Mouse (Mus musculus): ENCODE measurements around the gene Mettl27. TPM values are rescaled to one million over a fixed set of nuclear protein-coding genes. Genes with fewer than 3 reads are reported as not detected.

Mettl27 gene
- polyA plus RNA-seq, 1 experiment from 2014 or later: 11.1 TPM

- no peak for ATAC-seq (replicated peaks; ENCODE audit: insufficient number of reproducible peaks, low FRiP score, low TSS enrichment)
- Histone ChIP-seq H3K9ac (ENCODE audit: low read depth, low read length) (no peak overlapping the region), H3K4me3 (ENCODE audit: low read depth, low read length) (no peak overlapping the region), H3K4me2 (no peak overlapping the region), H3K4me1 (ENCODE audit: control insufficient read depth, insufficient read depth, low read length) (peaks cover 8% of the 10 kb centered on the region; the same call in 1 of the 2 replicates), H3K36me3 (ENCODE audit: control insufficient read depth, insufficient read depth, low read length) (no peaks in the 10 kb centered on the region), H3K27me3 (ENCODE audit: control insufficient read depth, insufficient read depth, low read length) (no peaks in the 10 kb centered on the region), H3K27ac (ENCODE audit: low read depth, low read length) (no peak overlapping the region), H3K9me3 (replicated peaks; ENCODE audit: control insufficient read depth, low read length) (no peaks in the 10 kb centered on the region)
- 70% methylated on average over 14 of the region's 14 CpGs for WGBS (ENCODE audit: insufficient replicate concordance)
Measured at GRCm38 (mm10) chr5:134976577-134977250, 44.5 kb downstream of the Mettl27 start.

GRCm38 (mm10) chr5:134977837-134978236, 45.7 kb downstream of the Mettl27 start:
- Histone ChIP-seq H3K36me3 (ENCODE audit: control insufficient read depth, insufficient read depth, low read length) (no peaks in the 10 kb centered on the region), H3K9ac (ENCODE audit: low read depth, low read length) (no peak overlapping the region), H3K4me3 (ENCODE audit: low read depth, low read length) (no peak overlapping the region), H3K27me3 (ENCODE audit: control insufficient read depth, insufficient read depth, low read length) (no peaks in the 10 kb centered on the region), H3K9me3 (replicated peaks; ENCODE audit: control insufficient read depth, low read length) (no peaks in the 10 kb centered on the region), H3K4me2 (no peak overlapping the region), H3K4me1 (ENCODE audit: control insufficient read depth, insufficient read depth, low read length) (peaks cover 8% of the 10 kb centered on the region; the same call in 1 of the 2 replicates), H3K27ac (ENCODE audit: low read depth, low read length) (no peak overlapping the region)
- 49% methylated on average over 4 of the region's 4 CpGs for WGBS (ENCODE audit: insufficient replicate concordance)
- ATAC-seq (replicated peaks; ENCODE audit: insufficient number of reproducible peaks, low FRiP score, low TSS enrichment): no peak

- no peak overlapping the region for H3K4me3 ChIP-seq (ENCODE audit: low read depth, low read length)
- H3K36me3 ChIP-seq (ENCODE audit: control insufficient read depth, insufficient read depth, low read length): no peaks in the 10 kb centered on the region
- H3K9me3 ChIP-seq (replicated peaks; ENCODE audit: control insufficient read depth, low read length): no peaks in the 10 kb centered on the region
- H3K27ac ChIP-seq (ENCODE audit: low read depth, low read length): no peak overlapping the region
- H3K4me1 ChIP-seq (ENCODE audit: control insufficient read depth, insufficient read depth, low read length): no peaks in the 10 kb centered on the region; the same call in 1 of the 2 replicates
- ATAC-seq (replicated peaks; ENCODE audit: insufficient number of reproducible peaks, low FRiP score, low TSS enrichment): no peak
- H3K9ac ChIP-seq (ENCODE audit: low read depth, low read length): no peak overlapping the region
- WGBS (ENCODE audit: insufficient replicate concordance): 40% methylated on average over 10 of the region's 10 CpGs
- no peak overlapping the region for H3K4me2 ChIP-seq
- H3K27me3 ChIP-seq (ENCODE audit: control insufficient read depth, insufficient read depth, low read length): peaks cover 20% of the 10 kb centered on the region
Measured at GRCm38 (mm10) chr5:134981149-134981548, 49.0 kb downstream of the Mettl27 start.

GRCm38 (mm10) chr5:134983111-134983510, 50.9 kb downstream of the Mettl27 start:
- H3K27me3 ChIP-seq (ENCODE audit: control insufficient read depth, insufficient read depth, low read length): peaks cover 39% of the 10 kb centered on the region
- WGBS (ENCODE audit: insufficient replicate concordance): 84% methylated on average over 1 of the region's 1 CpGs
- ATAC-seq (replicated peaks; ENCODE audit: insufficient number of reproducible peaks, low FRiP score, low TSS enrichment): no peak

GRCm38 (mm10) chr5:134983771-134984170, 51.6 kb downstream of the Mettl27 start:
- no peak for ATAC-seq (replicated peaks; ENCODE audit: insufficient number of reproducible peaks, low FRiP score, low TSS enrichment)
- WGBS (ENCODE audit: insufficient replicate concordance): 32% methylated on average over 3 of the region's 3 CpGs
- H3K4me3 ChIP-seq (ENCODE audit: low read depth, low read length): no peak overlapping the region
- no peaks in the 10 kb centered on the region for H3K9me3 ChIP-seq (replicated peaks; ENCODE audit: control insufficient read depth, low read length)
- no peaks in the 10 kb centered on the region for H3K36me3 ChIP-seq (ENCODE audit: control insufficient read depth, insufficient read depth, low read length)
- peaks cover 43% of the 10 kb centered on the region for H3K27me3 ChIP-seq (ENCODE audit: control insufficient read depth, insufficient read depth, low read length)
- no peak overlapping the region for H3K27ac ChIP-seq (ENCODE audit: low read depth, low read length)
- H3K9ac ChIP-seq (ENCODE audit: low read depth, low read length): no peak overlapping the region
- H3K4me1 ChIP-seq (ENCODE audit: control insufficient read depth, insufficient read depth, low read length): peaks cover 7% of the 10 kb centered on the region
- H3K4me2 ChIP-seq: no peak overlapping the region

More at GRCm38 (mm10) chr5:134983111-134983510, 50.9 kb downstream of the Mettl27 start:
- Histone ChIP-seq H3K9me3 (replicated peaks; ENCODE audit: control insufficient read depth, low read length) (no peaks in the 10 kb centered on the region), H3K4me1 (ENCODE audit: control insufficient read depth, insufficient read depth, low read length) (peaks cover 7% of the 10 kb centered on the region), H3K9ac (ENCODE audit: low read depth, low read length) (no peak overlapping the region), H3K4me3 (ENCODE audit: low read depth, low read length) (no peak overlapping the region), H3K36me3 (ENCODE audit: control insufficient read depth, insufficient read depth, low read length) (no peaks in the 10 kb centered on the region), H3K27ac (ENCODE audit: low read depth, low read length) (no peak overlapping the region), H3K4me2 (no peak overlapping the region)

- WGBS (ENCODE audit: insufficient replicate concordance): under 1% methylated on average over 25 of the region's 25 CpGs
- 0 out of 2 replicates have a peak within 1 kb of the TSS, but pooled peaks have one; percentile 34 for H3K9ac ChIP-seq (ENCODE audit: low read depth, low read length)
Measured at GRCm38 (mm10) chr5:134985633-134986297, 53.6 kb downstream of the Mettl27 start, which contains the start of gene Cldn3. Gene Cldn3 (plus strand): TSS chr5:134986214.

GRCm38 (mm10) chr5:134986298-134987268, 54.4 kb downstream of the Mettl27 start:
- Histone ChIP-seq H3K9me3 (replicated peaks; ENCODE audit: control insufficient read depth, low read length) (no peaks in the 10 kb centered on the region), H3K4me1 (ENCODE audit: control insufficient read depth, insufficient read depth, low read length) (peaks cover 7% of the 10 kb centered on the region), H3K27ac (ENCODE audit: low read depth, low read length) (no peak overlapping the region), H3K4me2 (peak overlapping the region; percentile 59), H3K9ac (ENCODE audit: low read depth, low read length) (0 out of 2 replicates have a peak overlapping the region, but pooled peaks have one; percentile 34), H3K4me3 (ENCODE audit: low read depth, low read length) (peak overlapping the region; percentile 25), H3K36me3 (ENCODE audit: control insufficient read depth, insufficient read depth, low read length) (no peaks in the 10 kb centered on the region), H3K27me3 (ENCODE audit: control insufficient read depth, insufficient read depth, low read length) (peaks cover 43% of the 10 kb centered on the region)
- ATAC-seq (replicated peaks; ENCODE audit: insufficient number of reproducible peaks, low FRiP score, low TSS enrichment): no peak
- 3% methylated on average over 79 of the region's 79 CpGs for WGBS (ENCODE audit: insufficient replicate concordance)

More at GRCm38 (mm10) chr5:134985633-134986297, 53.6 kb downstream of the Mettl27 start, which contains the start of gene Cldn3:
- H3K27ac ChIP-seq (ENCODE audit: low read depth, low read length): no peak within 1 kb of the TSS
- peaks cover 7% of the 10 kb centered on the region for H3K4me1 ChIP-seq (ENCODE audit: control insufficient read depth, insufficient read depth, low read length)
- no peaks in the 10 kb centered on the region for H3K9me3 ChIP-seq (replicated peaks; ENCODE audit: control insufficient read depth, low read length)
- ATAC-seq (replicated peaks; ENCODE audit: insufficient number of reproducible peaks, low FRiP score, low TSS enrichment): peak; percentile 34
- peak within 1 kb of the TSS; percentile 59 for H3K4me2 ChIP-seq
- H3K4me3 ChIP-seq (ENCODE audit: low read depth, low read length): peak within 1 kb of the TSS; percentile 25
- H3K27me3 ChIP-seq (ENCODE audit: control insufficient read depth, insufficient read depth, low read length): peaks cover 43% of the 10 kb centered on the region
- no peaks in the 10 kb centered on the region for H3K36me3 ChIP-seq (ENCODE audit: control insufficient read depth, insufficient read depth, low read length)

- no peak overlapping the region for H3K4me3 ChIP-seq (ENCODE audit: low read depth, low read length)
- peaks cover 43% of the 10 kb centered on the region for H3K27me3 ChIP-seq (ENCODE audit: control insufficient read depth, insufficient read depth, low read length)
- ATAC-seq (replicated peaks; ENCODE audit: insufficient number of reproducible peaks, low FRiP score, low TSS enrichment): no peak
Measured at GRCm38 (mm10) chr5:134989166-134989565, 57.0 kb downstream of the Mettl27 start.

More at GRCm38 (mm10) chr5:134989166-134989565, 57.0 kb downstream of the Mettl27 start:
- no peaks in the 10 kb centered on the region for H3K36me3 ChIP-seq (ENCODE audit: control insufficient read depth, insufficient read depth, low read length)
- no peak overlapping the region for H3K4me2 ChIP-seq
- peaks cover 7% of the 10 kb centered on the region for H3K4me1 ChIP-seq (ENCODE audit: control insufficient read depth, insufficient read depth, low read length)
- no peaks in the 10 kb centered on the region for H3K9me3 ChIP-seq (replicated peaks; ENCODE audit: control insufficient read depth, low read length)
- WGBS (ENCODE audit: insufficient replicate concordance): 61% methylated on average over 11 of the region's 11 CpGs
- no peak overlapping the region for H3K27ac ChIP-seq (ENCODE audit: low read depth, low read length)
- H3K9ac ChIP-seq (ENCODE audit: low read depth, low read length): no peak overlapping the region
